Comparison of ENCODE assay signal across 11 mouse cellular contexts in the genomic region with DNA sequence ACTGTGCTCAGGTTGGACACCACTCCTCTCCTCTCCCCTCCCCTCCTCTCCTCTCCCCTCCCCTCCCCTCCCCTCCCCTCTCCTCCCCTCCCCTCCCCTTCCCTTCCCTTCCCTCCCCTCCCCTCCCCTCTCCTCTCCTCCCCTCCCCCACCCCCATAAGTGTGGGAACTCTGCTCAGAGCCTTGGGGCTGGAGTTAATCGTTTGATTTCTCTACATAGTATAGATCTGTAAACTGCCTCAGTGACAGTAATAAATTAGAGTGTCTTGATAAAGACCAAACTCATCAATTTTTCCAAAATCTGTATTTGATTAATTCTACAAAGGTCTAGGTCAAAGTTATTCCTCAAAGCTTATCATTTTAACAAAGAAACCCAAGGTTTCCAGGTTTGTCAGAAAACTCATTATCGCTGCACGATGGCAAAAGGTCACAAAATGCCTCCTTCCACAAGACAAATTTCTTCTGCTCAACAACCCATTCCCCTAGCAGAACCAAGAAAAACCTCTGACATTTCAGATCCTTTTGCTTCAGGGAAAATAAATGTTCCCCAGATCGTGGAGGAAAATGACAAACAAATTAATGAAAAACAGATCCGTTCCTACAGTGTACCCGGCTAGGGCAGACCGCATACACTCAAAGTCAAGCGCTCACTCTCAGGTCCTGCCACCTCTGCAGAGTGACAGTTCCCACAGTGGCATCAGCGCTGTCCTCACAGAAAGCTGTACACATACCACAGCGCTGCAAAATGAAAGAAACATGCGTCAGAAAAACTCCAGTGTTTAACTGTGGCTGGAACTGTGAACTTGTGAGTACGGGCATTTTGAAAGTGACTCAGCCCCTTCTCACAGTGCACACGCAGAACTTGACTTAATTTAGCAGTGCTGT.
DNase-seq lines count a peak whose midpoint lies in the region; ATAC-seq and TF ChIP-seq lines count a peak whose summit lies in the region.
"Had no signal": no experiment of that assay in that cellular context is flagged by ENCODE, and none has a peak within 500 bp of the region (broad histone marks: within the 10 kb centered on the region; RNA-seq: fewer than 3 reads in every experiment).

No protein-coding gene starts in this region.

- H3K4me3 ChIP-seq in gastrocnemius, adult 2 months: peak overlapping the region; percentile 23; the same call in 1 of the 2 replicates
- H3K4me3 ChIP-seq in thymus, adult 2 months (ENCODE audit: control insufficient read depth, insufficient read depth, low read length): no peak overlapping the region
- no peak overlapping the region for H3K4me3 ChIP-seq in liver, postnatal 0 days (ENCODE audit: low read depth, low read length)
- H3K4me3 ChIP-seq: liver, embryonic 15.5 days had no signal

- H3K9ac ChIP-seq in liver, postnatal 0 days (replicated peaks): no peak overlapping the region
- H3K9ac ChIP-seq: liver, embryonic 15.5 days had no signal

- peak overlapping the region; percentile 44; the same call in 1 of the 2 replicates for H3K27ac ChIP-seq in gastrocnemius, adult 2 months
- H3K27ac ChIP-seq in thymus, adult 2 months (ENCODE audit: control insufficient read depth, insufficient read depth, low read length): no peak overlapping the region
- H3K27ac ChIP-seq in liver, postnatal 0 days (ENCODE audit: low read depth): no peak overlapping the region
- H3K27ac ChIP-seq: liver, embryonic 15.5 days had no signal

- 22% methylated on average over 13 of the region's 13 CpGs for WGBS in thymus, adult 2 months
- 65% methylated on average over 13 of the region's 13 CpGs for WGBS in liver, postnatal 0 days (ENCODE audit: insufficient replicate concordance)

- H3K4me2 ChIP-seq in liver, postnatal 0 days (ENCODE audit: low read depth, low read length): no peak overlapping the region
- H3K4me2 ChIP-seq: liver, embryonic 15.5 days had no signal

- TF ChIP-seq POLR2A in thymus, adult 2 months (IDR thresholded peaks at IDR 0.05; ENCODE audit: control insufficient read depth, extremely low read depth, insufficient read depth, low read length, poor library complexity): no peak

- DNase-seq in gastrocnemius, adult 2 months: no peak
- no peak for DNase-seq in gastrocnemius, adult 8-10 months (ENCODE audit: low spot score in 2 of 2)
- peak; percentile 18 for DNase-seq in thymus, postnatal 25 days
- no peak for DNase-seq in thymus, adult 2 months
- DNase-seq in hindlimb bud, embryonic 11.5 days (ENCODE audit: extremely low spot score, low read depth, low spot score): peak; percentile 53
- DNase-seq in spleen, adult 18-20 months: no peak
- DNase-seq in left cerebral cortex, postnatal 4 days: no peak
- no peak for DNase-seq in liver, postnatal 0 days
- DNase-seq: cerebellum, adult 18-20 months; kidney, adult 2 months had no signal

- TF ChIP-seq EP300 in liver, postnatal 0 days (IDR thresholded peaks at IDR 0.05; ENCODE audit: low read depth): no peak

- no peak for ATAC-seq in liver, postnatal 0 days

- TF ChIP-seq CTCF in gastrocnemius, adult 2 months (IDR thresholded peaks at IDR 0.05): no peak
- TF ChIP-seq CTCF in thymus, adult 2 months (IDR thresholded peaks at IDR 0.05; ENCODE audit: borderline replicate concordance, control insufficient read depth, extremely low read depth, insufficient read depth, low read length, poor library complexity): no peak
- no peak for TF ChIP-seq CTCF in liver, postnatal 0 days (IDR thresholded peaks at IDR 0.05; ENCODE audit: low read depth)

- no peaks in the 10 kb centered on the region for H3K4me1 ChIP-seq in thymus, adult 2 months (replicated peaks; ENCODE audit: control insufficient read depth, insufficient read depth, low read length)
- no peaks in the 10 kb centered on the region for H3K4me1 ChIP-seq in liver, postnatal 0 days (ENCODE audit: insufficient read depth)
- H3K4me1 ChIP-seq: liver, embryonic 15.5 days had no signal

- no peaks in the 10 kb centered on the region for H3K9me3 ChIP-seq in liver, postnatal 0 days (ENCODE audit: low read length)
- H3K9me3 ChIP-seq: liver, embryonic 15.5 days had no signal

- intact Hi-C loops in gastrocnemius, adult 2 months (cut with DNase I): no loop called here
- intact Hi-C loops in left cerebral cortex, postnatal 4 days (cut with DNase I): no loop called here

- H3K27me3 ChIP-seq in thymus, adult 2 months (ENCODE audit: control insufficient read depth, insufficient read depth, low read length): no peaks in the 10 kb centered on the region
- H3K27me3 ChIP-seq in liver, postnatal 0 days (ENCODE audit: insufficient read depth, low read length): no peaks in the 10 kb centered on the region
- H3K27me3 ChIP-seq: liver, embryonic 15.5 days had no signal

- no peaks in the 10 kb centered on the region for H3K36me3 ChIP-seq in thymus, adult 2 months (ENCODE audit: control insufficient read depth, insufficient read depth, low read length)
- H3K36me3 ChIP-seq in liver, postnatal 0 days (replicated peaks; ENCODE audit: insufficient read depth, low read length): no peaks in the 10 kb centered on the region
- H3K36me3 ChIP-seq: liver, embryonic 15.5 days had no signal

Comparison
In these comparisons a context has a peak if more than half of its experiments do, and no peak if none do; other contexts are left out.
1. DNase-seq: peak in thymus, postnatal 25 days (single experiment) and hindlimb bud, embryonic 11.5 days (single experiment); none in gastrocnemius, adult 2 months (single experiment), gastrocnemius, adult 8-10 months (0 of 2), thymus, adult 2 months (single experiment), spleen, adult 18-20 months (0 of 2), left cerebral cortex, postnatal 4 days (single experiment) and liver, postnatal 0 days (single experiment).